Mouse (Mus musculus) layer of hippocampus, adult 9-10 months (tissue): Measurements from ENCODE around the gene Mdm1.

Experiments
- DNase-seq: peaks from one replicate; pipeline ENCODE4 v3.0.0; 2022; ENCODE audit warnings: low spot score

The Mdm1 gene

GRCm38 (mm10) chr10:118141018-118141883, at the start of gene Mdm1:
Gene Mdm1 (plus strand): TSS chr10:118141811.
- DNase-seq, result peak; percentile 96

- no peak for DNase-seq
Observed at GRCm38 (mm10) chr10:118092745-118093144, 48.9 kb upstream of the Mdm1 start.

GRCm38 (mm10) chr10:118093728-118094127, 47.9 kb upstream of the Mdm1 start:
- DNase-seq, result no peak

- no peak for DNase-seq
Observed at GRCm38 (mm10) chr10:118094853-118095252, 46.8 kb upstream of the Mdm1 start.

- DNase-seq, result no peak
Observed at GRCm38 (mm10) chr10:118096223-118096622, 45.4 kb upstream of the Mdm1 start.

- no peak for DNase-seq
Observed at GRCm38 (mm10) chr10:118097898-118098297, 43.7 kb upstream of the Mdm1 start.

GRCm38 (mm10) chr10:118100570-118100969, 41.0 kb upstream of the Mdm1 start:
- DNase-seq, result no peak

- no peak for DNase-seq
Observed at GRCm38 (mm10) chr10:118101056-118101455, 40.6 kb upstream of the Mdm1 start.

- peak; percentile 55 for DNase-seq
Observed at GRCm38 (mm10) chr10:118103020-118103666, 38.5 kb upstream of the Mdm1 start.

GRCm38 (mm10) chr10:118103906-118104305, 37.7 kb upstream of the Mdm1 start:
- DNase-seq, result no peak

GRCm38 (mm10) chr10:118107031-118107430, 34.6 kb upstream of the Mdm1 start:
- DNase-seq, result no peak

GRCm38 (mm10) chr10:118110006-118110920, 31.3 kb upstream of the Mdm1 start:
- no peak for DNase-seq

GRCm38 (mm10) chr10:118110921-118111301, 30.7 kb upstream of the Mdm1 start:
- no peak for DNase-seq

GRCm38 (mm10) chr10:118111621-118112020, 30.0 kb upstream of the Mdm1 start:
- no peak for DNase-seq

- no peak for DNase-seq
Observed at GRCm38 (mm10) chr10:118112294-118112893, 29.2 kb upstream of the Mdm1 start.

GRCm38 (mm10) chr10:118113256-118113682, 28.3 kb upstream of the Mdm1 start:
- no peak for DNase-seq

GRCm38 (mm10) chr10:118114271-118114670, 27.3 kb upstream of the Mdm1 start:
- no peak for DNase-seq

- DNase-seq, result no peak
Observed at GRCm38 (mm10) chr10:118116456-118116855, 25.2 kb upstream of the Mdm1 start.

GRCm38 (mm10) chr10:118121047-118121936, 20.3 kb upstream of the Mdm1 start:
- no peak for DNase-seq

GRCm38 (mm10) chr10:118121937-118122285, 19.7 kb upstream of the Mdm1 start:
- no peak for DNase-seq
